ENCODE assay signal across 17 mouse cellular contexts in genomic region chr10:67253115-67253514, GRCm38 (mm10). TPM values are rescaled to one million over a fixed set of nuclear protein-coding genes. Genes with fewer than 3 reads are reported as not detected.
DNase-seq lines count a peak whose midpoint lies in the region; TF ChIP-seq lines count a peak whose summit lies in the region.
"Had no signal": no experiment of that assay in that cellular context is flagged by ENCODE, and none has a peak within 500 bp of the region (broad histone marks: within the 10 kb centered on the region; RNA-seq: fewer than 3 reads in every experiment).

No protein-coding gene starts in this region.

- H3K27ac ChIP-seq in gastrocnemius, adult 2 months = peak overlapping the region; percentile 63
- H3K27ac ChIP-seq in layer of hippocampus, adult 2 months = peak overlapping the region; percentile 76; the same call in 1 of the 2 replicates
- peak overlapping the region; percentile 63 for H3K27ac ChIP-seq in macrophage
- H3K27ac ChIP-seq: forebrain, embryonic 10.5 days; forebrain, embryonic 13.5 days; heart, embryonic 10.5 days; hindbrain, embryonic 13.5 days had no signal

- peaks cover 23% of the 10 kb centered on the region; the same call in 1 of the 2 replicates for H3K79me2 ChIP-seq in macrophage (ENCODE audit: inconsistent target)

- 100% methylated on average over 1 of the region's 1 CpGs for WGBS in macrophage (ENCODE audit: missing documents)

- no peak overlapping the region for H3K4me3 ChIP-seq in gastrocnemius, adult 2 months
- H3K4me3 ChIP-seq in layer of hippocampus, adult 2 months = no peak overlapping the region
- no peak overlapping the region for H3K4me3 ChIP-seq in macrophage (ENCODE audit: inconsistent target)
- H3K4me3 ChIP-seq: forebrain, embryonic 10.5 days; forebrain, embryonic 13.5 days; heart, adult 2 months; heart, embryonic 10.5 days; hindbrain, embryonic 13.5 days had no signal

- H3K36me3 ChIP-seq in macrophage (ENCODE audit: inconsistent target) = peaks cover 75% of the 10 kb centered on the region

- no peak for TF ChIP-seq CTCF in gastrocnemius, adult 2 months (IDR thresholded peaks at IDR 0.05)
- TF ChIP-seq CTCF in layer of hippocampus, adult 2 months (conservative IDR thresholded peaks at IDR 0.05) = no peak

- DNase-seq in gastrocnemius, adult 2 months = no peak
- DNase-seq in gastrocnemius, postnatal 4 days (ENCODE audit: low spot score in 2 of 2) = no peak
- DNase-seq in layer of hippocampus, adult 2 months (ENCODE audit: low spot score in 2 of 2) = no peak
- no peak for DNase-seq in layer of hippocampus, adult 11-12 months (ENCODE audit: low spot score)
- no peak for DNase-seq in kidney, adult 11 months
- DNase-seq: adrenal gland, adult 8-10 months; adrenal gland, postnatal 25 days; cerebellum, adult 11-12 months; cerebellum, adult 9-10 months; cerebellum, postnatal 14 days; gastrocnemius, postnatal 14 days; heart, adult 2 months had no signal

- intact Hi-C loops in gastrocnemius, adult 2 months (cut with DNase I) = no loop called here

RNA-seq across cellular contexts. Expression of gene Nrbf2, which starts 32.0 kb away (rescaled TPM):
- total RNA-seq in gastrocnemius, adult 2 months (2021) = 10 to 100 TPM; 13.0 to 13.4 TPM
- 10 to 100 TPM in 1 of 2 experiments, 1 to 10 TPM in 1; 9.1 to 11.0 TPM for total RNA-seq in gastrocnemius, postnatal 4 days (2021)
- 10 to 100 TPM; 19.3 to 20.7 TPM for total RNA-seq in layer of hippocampus, adult 2 months (2021)
- 10 to 100 TPM; 17.6 to 48.9 (median 36.4) TPM for total RNA-seq in macrophage (2018; cell fraction: chromatin; rRNA removed)
- total RNA-seq in macrophage (2018; cell fraction: cytosol; rRNA removed) = 10 to 100 TPM; 31.6 to 52.0 (median 42.0) TPM
- 10 to 100 TPM; 22.5 to 49.8 (median 33.2) TPM for total RNA-seq in macrophage (2018; cell fraction: nucleus; rRNA removed)
- polyA plus RNA-seq in macrophage (2018) = 34.9 to 45.8 TPM (median 43.4 TPM) in 3 replicates
